Mouse (Mus musculus) limb, embryonic 11.5 days (tissue): ENCODE results near the gene Xylt1. TPM values are rescaled to one million over a fixed set of nuclear protein-coding genes. Genes with fewer than 3 reads are reported as not detected.

Source experiments
- ATAC-seq: fragments of 200-750 bp; cut with Nextera tagmentation; 2 replicates; pipeline ENCODE4 v1.8.0; 2017; ENCODE audit warnings: low read depth; ENCODE audit not compliant: insufficient number of reproducible peaks, low FRiP score, low TSS enrichment
- DNase-seq: peaks from one replicate; pipeline ENCODE4 v3.0.0-alpha.2; 2015; ENCODE audit warnings: low spot score
- H3K27ac ChIP-seq: fragments of 300-500 bp; sonication (generic); replicated peaks from 2 replicates; pipeline ENCODE4 v1.5.1; 2014; ENCODE audit warnings: low read depth, mild to moderate bottlenecking, low read length
- H3K27me3 ChIP-seq: fragments of 300-500 bp; sonication (generic); 2 replicates; pipeline ENCODE4 v1.6.1; 2014; ENCODE audit warnings: mild to moderate bottlenecking, low read length, mixed read lengths; ENCODE audit not compliant: control insufficient read depth, insufficient read depth
- H3K36me3 ChIP-seq: fragments of 300-500 bp; sonication (generic); 2 replicates; pipeline ENCODE4 v1.6.1; 2014; ENCODE audit warnings: mild to moderate bottlenecking, low read length, moderate library complexity, mixed read lengths; ENCODE audit not compliant: control insufficient read depth, insufficient read depth
- H3K4me1 ChIP-seq: fragments of 300-500 bp; sonication (generic); 2 replicates; pipeline ENCODE4 v1.6.1; 2014; ENCODE audit warnings: low read length, mixed read lengths; ENCODE audit not compliant: control insufficient read depth, insufficient read depth
- H3K4me2 ChIP-seq: fragments of 300-500 bp; sonication (generic); 2 replicates; pipeline ENCODE4 v1.6.1; 2014; ENCODE audit warnings: low read depth, mild to moderate bottlenecking, moderate library complexity; ENCODE audit not compliant: severe bottlenecking
- H3K4me3 ChIP-seq: fragments of 300-500 bp; sonication (generic); 2 replicates; pipeline ENCODE4 v1.5.1; 2014; ENCODE audit warnings: low read depth, low read length
- H3K9ac ChIP-seq: fragments of 300-500 bp; sonication (generic); 2 replicates; pipeline ENCODE4 v1.6.1; 2014; ENCODE audit warnings: mild to moderate bottlenecking, low read length
- H3K9me3 ChIP-seq: fragments of 300-500 bp; sonication (generic); 2 replicates; pipeline ENCODE4 v1.6.1; 2016; ENCODE audit warnings: low read length; ENCODE audit not compliant: control insufficient read depth
- WGBS: fragments of 180-500 bp; shearing (Covaris S2); extraction: QIAGEN DNeasy Blood & Tissue Kit; methylation state at CpG from one replicate; pipeline ENCODE4 v1.1.7; 2014; 5-methylcytosine and 5-hydroxymethylcytosine counted together
- polyA plus RNA-seq: library from polyadenylated mRNA; unstranded; fragments of >200 nt; fragmentation: Nextera tagmentation; extraction: Ambion mirVana; gene quantifications from 2 replicates; pipeline ENCODE4 v1.2.1, GENCODE M21; 2014

Xylt1 gene
- polyA plus RNA-seq, 1 experiment from 2014 or later = 1.4 TPM

- DNase-seq (no peak), ATAC-seq (no peak)
- no peaks in the 10 kb centered on the region for H3K36me3 ChIP-seq
- H3K27me3 ChIP-seq = no peaks in the 10 kb centered on the region
- no peaks in the 10 kb centered on the region for H3K4me1 ChIP-seq
- H3K4me3 ChIP-seq = no peak overlapping the region
- H3K4me2 ChIP-seq = no peak overlapping the region
- H3K9me3 ChIP-seq = no peaks in the 10 kb centered on the region
- 93% methylated on average over 4 of the region's 4 CpGs for WGBS
- H3K27ac ChIP-seq = no peak overlapping the region
- H3K9ac ChIP-seq = no peak overlapping the region
Observed at GRCm38 (mm10) chr7:117658739-117659138, 278.0 kb downstream of the Xylt1 start.

GRCm38 (mm10) chr7:117667286-117667685 is 286.5 kb downstream of the Xylt1 start:
- H3K27ac ChIP-seq = no peak overlapping the region
- 83% methylated on average over 10 of the region's 10 CpGs for WGBS
- no peak for ATAC-seq

GRCm38 (mm10) chr7:117668226-117668625 is 287.4 kb downstream of the Xylt1 start:
- H3K4me3 ChIP-seq = no peak overlapping the region
- no peak overlapping the region for H3K9ac ChIP-seq
- no peak overlapping the region for H3K4me2 ChIP-seq
- 91% methylated on average over 9 of the region's 9 CpGs for WGBS
- DNase-seq (no peak), ATAC-seq (no peak)
- no peaks in the 10 kb centered on the region for H3K9me3 ChIP-seq
- H3K36me3 ChIP-seq = no peaks in the 10 kb centered on the region
- no peaks in the 10 kb centered on the region for H3K4me1 ChIP-seq
- no peaks in the 10 kb centered on the region for H3K27me3 ChIP-seq
- no peak overlapping the region for H3K27ac ChIP-seq

More at GRCm38 (mm10) chr7:117667286-117667685, 286.5 kb downstream of the Xylt1 start:
- Histone ChIP-seq H3K36me3 (no peaks in the 10 kb centered on the region), H3K9ac (no peak overlapping the region), H3K9me3 (no peaks in the 10 kb centered on the region), H3K4me2 (no peak overlapping the region), H3K27me3 (no peaks in the 10 kb centered on the region), H3K4me3 (no peak overlapping the region), H3K4me1 (no peaks in the 10 kb centered on the region)
- DNase-seq = no peak

GRCm38 (mm10) chr7:117672121-117672591 is 291.4 kb downstream of the Xylt1 start:
- ATAC-seq (no peak), DNase-seq (no peak)
- 87% methylated on average over 7 of the region's 7 CpGs for WGBS
- no peak overlapping the region for H3K9ac ChIP-seq
- H3K27me3 ChIP-seq = no peaks in the 10 kb centered on the region
- H3K27ac ChIP-seq = no peak overlapping the region
- no peaks in the 10 kb centered on the region for H3K36me3 ChIP-seq
- no peaks in the 10 kb centered on the region for H3K9me3 ChIP-seq
- no peak overlapping the region for H3K4me3 ChIP-seq
- no peaks in the 10 kb centered on the region for H3K4me1 ChIP-seq
- no peak overlapping the region for H3K4me2 ChIP-seq

- H3K27me3 ChIP-seq = no peaks in the 10 kb centered on the region
- no peak for ATAC-seq
- no peak overlapping the region for H3K4me2 ChIP-seq
- H3K36me3 ChIP-seq = no peaks in the 10 kb centered on the region
- no peaks in the 10 kb centered on the region for H3K4me1 ChIP-seq
- WGBS = 39% methylated on average over 5 of the region's 5 CpGs
- no peak overlapping the region for H3K27ac ChIP-seq
- no peak for DNase-seq
- H3K9ac ChIP-seq = no peak overlapping the region
- no peaks in the 10 kb centered on the region for H3K9me3 ChIP-seq
- H3K4me3 ChIP-seq = no peak overlapping the region
Observed at GRCm38 (mm10) chr7:117686120-117686996, 305.6 kb downstream of the Xylt1 start.

GRCm38 (mm10) chr7:117686997-117687302 is 306.2 kb downstream of the Xylt1 start:
- ATAC-seq (no peak), DNase-seq (no peak)
- no peaks in the 10 kb centered on the region for H3K36me3 ChIP-seq
- H3K4me1 ChIP-seq = no peaks in the 10 kb centered on the region
- no peak overlapping the region for H3K27ac ChIP-seq
- 92% methylated on average over 3 of the region's 3 CpGs for WGBS
- H3K9ac ChIP-seq = no peak overlapping the region
- H3K9me3 ChIP-seq = no peaks in the 10 kb centered on the region
- H3K27me3 ChIP-seq = no peaks in the 10 kb centered on the region
- H3K4me3 ChIP-seq = no peak overlapping the region
- no peak overlapping the region for H3K4me2 ChIP-seq

GRCm38 (mm10) chr7:117695612-117696011 is 314.8 kb downstream of the Xylt1 start:
- H3K27me3 ChIP-seq = no peaks in the 10 kb centered on the region
- peak; percentile 27 for DNase-seq
- 71% methylated on average over 4 of the region's 4 CpGs for WGBS

GRCm38 (mm10) chr7:117697681-117698080 is 316.9 kb downstream of the Xylt1 start:
- Histone ChIP-seq H3K36me3 (no peaks in the 10 kb centered on the region), H3K9me3 (no peaks in the 10 kb centered on the region), H3K27ac (no peak overlapping the region), H3K4me2 (no peak overlapping the region), H3K27me3 (no peaks in the 10 kb centered on the region), H3K9ac (no peak overlapping the region), H3K4me1 (no peaks in the 10 kb centered on the region), H3K4me3 (no peak overlapping the region)
- 94% methylated on average over 4 of the region's 4 CpGs for WGBS
- ATAC-seq (no peak), DNase-seq (no peak)

More at GRCm38 (mm10) chr7:117695612-117696011, 314.8 kb downstream of the Xylt1 start:
- H3K4me1 ChIP-seq = no peaks in the 10 kb centered on the region
- H3K36me3 ChIP-seq = no peaks in the 10 kb centered on the region
- ATAC-seq = no peak
- no peak overlapping the region for H3K4me2 ChIP-seq
- H3K4me3 ChIP-seq = no peak overlapping the region
- no peaks in the 10 kb centered on the region for H3K9me3 ChIP-seq
- no peak overlapping the region for H3K9ac ChIP-seq
- no peak overlapping the region for H3K27ac ChIP-seq
